Mouse (Mus musculus): ENCODE results near the gene Notch2.
A peak's percentile ranks its signal among the peaks of the same experiment; 100 is the strongest.

Notch2 gene

DNA sequence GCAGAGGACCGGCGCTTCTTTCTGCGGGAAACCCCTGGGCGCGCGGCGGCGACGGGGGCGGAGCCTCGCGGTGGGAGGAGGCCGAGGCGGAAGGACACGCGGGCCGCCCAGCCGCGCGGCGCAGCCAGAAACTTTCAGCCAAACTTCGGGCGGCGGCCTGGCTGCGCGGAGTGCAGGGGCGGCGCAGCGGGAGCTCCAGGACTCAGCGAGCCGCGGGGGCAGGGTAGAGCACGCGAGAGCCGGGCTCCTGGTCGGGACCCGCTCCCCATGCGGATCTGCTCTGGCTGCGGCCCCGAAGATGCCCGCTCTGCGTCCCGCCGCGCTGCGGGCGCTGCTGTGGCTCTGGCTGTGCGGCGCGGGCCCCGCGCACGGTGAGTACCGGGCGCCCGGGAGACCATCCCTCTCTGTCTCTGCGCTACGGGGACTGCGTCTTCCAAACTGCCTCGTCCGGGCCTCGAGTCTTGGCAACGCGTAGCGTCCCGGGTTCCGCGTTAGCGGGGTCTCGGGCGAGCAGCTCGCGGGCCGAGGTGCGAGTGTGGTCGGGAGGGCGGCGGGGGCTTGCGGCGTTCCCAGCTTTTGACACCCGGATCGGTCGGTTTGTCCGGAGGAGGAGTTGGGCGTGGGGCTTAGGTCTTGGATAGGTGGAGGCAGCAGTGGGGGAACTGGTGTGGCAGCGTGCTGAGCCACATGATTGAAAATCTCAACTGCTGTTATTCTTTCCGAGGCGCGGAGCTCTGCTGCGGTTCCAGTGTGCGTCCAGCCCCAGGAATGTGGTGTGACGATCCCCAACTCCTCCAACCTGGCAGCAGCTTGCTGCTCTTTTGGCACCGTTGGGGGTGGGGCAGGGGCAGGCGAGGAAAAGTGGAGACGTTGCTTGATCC, at the start of gene Notch2:
Gene Notch2 (plus strand): TSS at position 127 of the 881 bp plus-strand sequence.
- peak; percentile 94 for DNase-seq (ENCODE audit: low read depth, low spot score)

DNA sequence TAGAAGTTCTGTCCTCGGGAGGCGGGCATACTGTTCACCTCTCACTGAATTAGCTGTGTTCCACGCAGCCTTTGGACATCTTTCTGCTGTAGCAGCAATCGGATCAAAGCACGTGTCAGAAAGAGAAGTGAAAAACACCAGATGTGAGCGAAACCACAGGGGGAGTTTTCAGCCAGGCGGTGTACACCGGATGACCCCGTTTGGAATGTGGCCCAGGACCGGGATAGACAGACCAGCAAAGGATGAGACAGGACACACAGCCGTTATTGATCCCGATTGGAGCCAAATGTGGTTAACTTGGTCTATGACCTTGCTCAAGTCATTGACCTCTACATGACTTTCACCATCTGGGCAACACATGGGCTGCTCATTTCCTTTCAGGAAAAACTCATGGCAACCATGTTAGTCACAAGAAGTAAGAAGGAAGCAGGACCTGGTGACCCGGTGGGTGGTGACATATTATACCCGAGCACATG, 48.4 kb upstream of the Notch2 start:
- DNase-seq (ENCODE audit: low read depth, low spot score): peak; percentile 81

DNA sequence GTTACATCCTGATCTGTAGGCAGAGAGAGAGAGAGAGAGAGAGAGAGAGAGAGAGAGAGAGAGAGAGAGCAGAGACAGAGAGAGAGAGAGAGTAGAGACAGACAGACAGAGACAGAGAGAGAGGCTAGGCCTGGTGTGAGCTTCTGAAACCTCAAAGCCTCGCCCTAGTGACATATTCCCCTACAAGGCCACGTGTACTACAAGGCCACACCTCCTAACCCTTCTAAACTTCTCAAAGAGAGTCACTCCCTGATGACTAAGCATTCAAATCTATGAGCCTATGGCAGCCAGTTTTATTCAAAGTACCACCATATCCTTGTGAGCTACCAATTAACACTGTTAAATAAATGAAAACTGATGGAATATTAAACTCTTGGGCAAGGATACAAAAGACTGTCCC, 45.7 kb upstream of the Notch2 start:
- no peak for DNase-seq (ENCODE audit: low read depth, low spot score)

DNA sequence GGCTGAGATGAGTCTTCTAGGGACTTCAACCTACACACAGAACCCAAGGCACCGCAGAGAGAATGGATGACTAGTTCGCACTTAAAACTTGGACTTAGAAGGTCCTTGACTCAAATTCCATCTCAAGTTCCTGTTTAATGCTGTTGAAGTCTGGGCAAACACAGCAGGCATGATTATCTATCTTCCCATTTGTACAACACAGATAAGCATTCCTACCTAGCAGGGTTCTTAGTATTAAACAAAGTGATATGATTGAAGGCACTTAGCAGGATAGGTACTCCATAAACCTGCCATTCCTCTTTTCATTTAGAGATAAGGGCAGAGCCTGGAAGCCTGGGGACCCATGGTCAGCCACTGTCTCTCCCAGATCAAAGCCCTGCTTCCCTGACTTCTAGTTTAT, 45.1 kb upstream of the Notch2 start:
- DNase-seq (ENCODE audit: low read depth, low spot score): no peak

- no peak for DNase-seq (ENCODE audit: low read depth, low spot score)
Observed at GRCm38 (mm10) chr3:97969019-97969418, 44.3 kb upstream of the Notch2 start.

DNA sequence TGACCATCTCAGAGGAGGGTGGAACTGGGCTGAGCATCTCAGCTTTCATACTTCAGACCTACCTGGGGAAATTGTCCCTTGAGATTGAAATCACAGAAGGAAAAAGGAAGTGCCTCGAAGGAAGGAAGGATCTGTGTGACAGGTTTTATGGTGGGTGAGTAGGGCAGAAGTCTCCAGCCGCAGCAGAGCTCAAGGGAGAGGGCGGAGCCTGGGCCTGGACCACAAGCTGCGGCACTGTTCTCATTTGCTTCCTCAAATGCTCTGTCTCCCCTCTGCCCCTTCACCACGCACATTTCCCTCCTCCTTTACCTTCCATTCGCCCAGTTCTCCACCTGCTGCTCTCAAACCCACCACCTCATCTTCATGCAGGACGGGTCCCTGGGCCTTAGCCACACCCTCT, 42.2 kb upstream of the Notch2 start:
- DNase-seq (ENCODE audit: low read depth, low spot score): no peak

DNA sequence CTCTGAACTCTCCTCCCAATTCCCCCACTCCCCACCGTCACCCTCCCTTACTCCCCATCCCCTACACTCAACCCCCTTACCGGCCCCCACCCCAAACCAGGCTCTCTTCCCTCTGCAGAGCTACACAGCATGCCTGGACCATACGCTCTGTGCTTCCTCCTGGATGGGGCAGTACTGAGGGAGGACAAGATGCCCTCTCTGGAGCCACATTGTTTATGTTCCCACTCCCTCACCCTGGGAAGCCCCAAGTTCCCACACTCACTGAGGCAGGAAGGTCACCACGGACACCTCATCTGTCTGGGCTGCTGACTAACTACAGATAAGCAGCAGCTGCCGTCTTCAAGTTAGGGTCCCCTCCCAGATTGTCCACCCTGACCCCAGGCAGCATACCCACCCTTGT, 41.1 kb upstream of the Notch2 start:
- no peak for DNase-seq (ENCODE audit: low read depth, low spot score)

- DNase-seq (ENCODE audit: low read depth, low spot score): no peak
Observed at GRCm38 (mm10) chr3:97972707-97973106, 40.6 kb upstream of the Notch2 start.

GRCm38 (mm10) chr3:97973306-97973705, 40.0 kb upstream of the Notch2 start:
- DNase-seq (ENCODE audit: low read depth, low spot score): no peak

DNA sequence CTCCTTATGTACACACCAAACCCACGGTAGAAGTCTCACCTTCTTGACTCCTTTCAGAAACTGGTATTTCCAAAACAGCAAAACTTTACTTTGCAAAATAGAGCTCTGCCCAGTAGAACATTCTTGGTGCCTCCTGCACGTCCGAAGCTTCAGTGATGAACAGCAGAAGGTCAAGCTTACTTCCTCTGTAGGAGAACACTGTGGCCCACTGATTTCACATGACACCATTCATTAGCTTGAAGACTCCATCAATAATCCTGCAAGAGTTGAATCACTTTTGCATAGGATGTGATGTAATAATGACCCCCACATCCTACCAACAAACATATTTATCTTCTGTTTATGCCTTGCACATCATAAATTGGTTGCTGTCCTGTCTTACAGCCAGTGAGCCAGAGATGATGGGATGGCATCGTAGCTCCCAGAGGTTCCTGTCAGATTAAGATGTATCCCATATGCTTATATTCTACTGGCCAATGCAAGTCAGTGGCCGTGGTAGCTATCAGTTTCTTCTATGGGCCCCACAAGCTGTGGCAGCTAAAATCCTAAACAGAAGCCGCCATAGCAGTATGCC, 39.0 kb upstream of the Notch2 start:
- DNase-seq (ENCODE audit: low read depth, low spot score): no peak

DNA sequence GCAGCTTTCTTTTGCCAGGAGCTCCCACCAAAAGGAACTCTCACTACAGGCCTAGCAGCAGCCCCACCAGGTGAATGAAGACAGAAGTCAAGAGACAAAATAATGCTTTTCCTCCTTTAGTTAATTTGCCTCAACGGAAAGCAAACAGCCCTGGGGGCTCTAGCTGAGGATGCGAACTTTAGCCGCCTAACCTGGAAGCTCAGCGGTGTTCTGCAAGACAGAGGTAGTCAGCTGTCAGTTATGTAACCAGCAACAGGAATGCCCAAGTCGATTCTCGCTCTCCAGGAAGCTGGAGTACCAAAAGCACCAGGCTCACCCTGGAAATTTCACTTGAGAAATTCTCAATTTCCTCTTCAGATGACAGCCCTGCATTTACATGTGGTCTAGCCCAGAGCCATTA, 36.6 kb upstream of the Notch2 start:
- no peak for DNase-seq (ENCODE audit: low read depth, low spot score)

DNA sequence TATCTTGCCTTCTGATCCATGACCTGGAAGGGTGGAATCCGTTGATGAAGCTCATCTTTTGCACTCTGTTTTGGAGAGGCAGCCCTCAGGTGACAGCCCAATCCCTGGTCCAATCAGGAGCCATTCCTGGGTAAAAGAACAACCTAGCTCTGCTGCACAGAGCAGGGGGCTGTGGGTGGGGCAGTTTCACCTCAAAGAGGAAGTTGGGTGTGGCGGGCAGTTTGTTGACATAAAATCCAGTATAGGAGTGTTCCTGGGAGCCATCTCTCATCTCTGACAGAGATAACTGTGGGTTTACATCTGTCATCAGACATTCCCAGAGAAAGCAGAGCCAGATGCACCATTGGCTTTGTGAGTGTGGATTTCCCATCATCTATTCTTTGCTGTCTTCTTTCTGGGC, 34.6 kb upstream of the Notch2 start:
- no peak for DNase-seq (ENCODE audit: low read depth, low spot score)

DNA sequence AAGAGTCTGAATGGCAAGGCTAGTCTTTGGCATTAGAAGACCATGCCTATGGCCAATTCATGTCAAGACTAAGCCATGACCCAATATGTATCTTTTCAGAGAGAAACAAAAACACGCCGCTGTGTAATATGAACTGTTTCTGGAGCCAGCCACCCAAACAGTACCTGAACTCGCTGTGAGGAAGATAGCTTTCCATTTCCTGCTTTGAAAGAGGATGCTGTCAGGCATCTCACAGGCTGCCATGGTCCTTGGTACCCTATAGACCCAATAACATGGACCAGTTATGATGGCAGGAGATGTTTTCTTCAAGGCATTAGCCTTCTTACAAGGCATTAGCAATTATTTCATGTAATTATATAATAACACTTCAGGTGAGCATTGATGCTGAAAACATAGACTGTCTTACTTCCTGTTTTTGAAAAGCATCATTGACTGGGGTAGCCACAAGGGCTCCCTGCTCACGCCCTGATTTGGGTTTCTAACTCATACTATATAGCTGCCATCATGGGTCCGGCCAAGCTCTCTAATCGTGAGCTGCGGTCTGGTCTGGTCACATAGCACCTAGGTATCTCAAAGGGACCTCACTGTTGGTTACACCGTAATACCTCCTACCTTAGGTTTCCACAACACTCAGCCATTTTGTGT, 32.5 kb upstream of the Notch2 start:
- no peak for DNase-seq (ENCODE audit: low read depth, low spot score)

DNA sequence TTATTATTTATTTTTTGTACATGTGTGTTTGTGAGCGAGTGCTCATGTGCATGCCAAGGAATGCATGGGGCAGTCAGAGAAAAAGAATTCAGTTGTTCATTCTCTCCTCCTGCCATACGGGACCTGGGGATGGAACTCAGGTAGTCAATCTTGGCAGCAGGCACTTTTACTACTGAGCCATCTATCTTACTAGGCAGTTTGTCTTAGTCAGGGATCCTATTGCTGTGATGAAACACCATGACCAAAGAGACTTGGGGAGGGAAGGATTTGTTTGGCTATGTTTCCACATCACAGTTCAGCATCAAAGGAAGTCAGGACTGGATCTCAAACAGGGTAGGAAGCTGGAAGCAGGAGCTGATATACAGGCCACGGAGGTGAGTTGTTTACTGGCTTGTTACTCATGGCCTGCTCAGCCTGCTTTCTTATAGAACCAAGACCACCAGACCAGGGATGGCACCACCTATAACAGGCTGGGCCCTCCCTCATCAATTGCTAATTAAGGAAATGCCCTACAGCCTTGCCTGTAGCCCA, 31.9 kb upstream of the Notch2 start:
- DNase-seq (ENCODE audit: low read depth, low spot score): no peak

DNA sequence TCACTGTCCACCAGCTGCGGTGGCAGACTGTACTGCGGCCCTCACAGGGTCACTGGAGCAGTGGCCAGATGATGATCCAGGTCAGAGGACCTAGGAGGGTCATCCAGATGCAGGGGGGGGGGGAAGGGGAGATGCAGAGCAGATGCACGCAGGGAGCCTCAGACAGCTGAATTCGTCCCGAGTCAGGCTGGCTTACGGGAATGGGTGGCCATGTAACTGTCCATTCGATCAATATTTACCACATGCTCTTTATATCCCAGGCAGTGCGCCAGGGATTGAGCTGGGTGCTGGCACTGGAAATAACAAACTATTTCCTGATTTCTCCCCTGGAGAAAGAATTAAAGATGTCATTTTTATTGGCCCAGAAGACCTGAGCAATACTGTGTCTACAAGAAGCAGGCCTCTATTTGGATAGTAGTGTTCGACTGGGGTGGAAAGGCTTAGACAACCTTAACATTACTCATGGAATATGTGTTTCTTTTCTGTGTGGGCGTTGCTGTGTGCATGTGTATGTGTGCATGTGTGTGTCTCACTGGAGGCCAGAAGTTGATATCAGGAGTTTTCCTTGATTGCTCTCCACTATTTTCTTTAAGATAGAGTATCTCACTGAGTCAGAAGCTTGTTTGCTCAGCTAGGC, 28.3 kb upstream of the Notch2 start:
- no peak for DNase-seq (ENCODE audit: low read depth, low spot score)

DNA sequence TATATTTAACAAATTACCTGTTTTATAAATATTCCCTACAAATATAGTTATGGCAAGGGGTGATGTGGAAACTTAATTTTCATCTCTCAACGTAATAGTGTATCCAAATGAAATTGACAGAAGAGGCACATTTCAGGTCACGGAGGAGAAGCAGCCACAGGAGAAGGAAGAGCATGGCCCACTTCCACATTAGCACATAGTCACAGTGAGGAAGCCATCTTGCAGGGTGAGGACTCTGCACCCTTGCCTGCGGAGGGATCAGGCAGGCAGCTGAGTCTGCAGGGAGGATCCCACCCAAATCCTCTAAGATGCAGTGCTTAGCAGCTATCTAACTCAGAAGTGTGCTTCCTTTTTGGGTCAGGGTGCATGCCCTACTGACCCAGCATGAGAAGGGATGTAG, 27.6 kb upstream of the Notch2 start:
- no peak for DNase-seq (ENCODE audit: low read depth, low spot score)

GRCm38 (mm10) chr3:97987153-97987552, 26.2 kb upstream of the Notch2 start:
- DNase-seq (ENCODE audit: low read depth, low spot score): no peak

GRCm38 (mm10) chr3:97988756-97989155, 24.6 kb upstream of the Notch2 start:
- DNase-seq (ENCODE audit: low read depth, low spot score): no peak

DNA sequence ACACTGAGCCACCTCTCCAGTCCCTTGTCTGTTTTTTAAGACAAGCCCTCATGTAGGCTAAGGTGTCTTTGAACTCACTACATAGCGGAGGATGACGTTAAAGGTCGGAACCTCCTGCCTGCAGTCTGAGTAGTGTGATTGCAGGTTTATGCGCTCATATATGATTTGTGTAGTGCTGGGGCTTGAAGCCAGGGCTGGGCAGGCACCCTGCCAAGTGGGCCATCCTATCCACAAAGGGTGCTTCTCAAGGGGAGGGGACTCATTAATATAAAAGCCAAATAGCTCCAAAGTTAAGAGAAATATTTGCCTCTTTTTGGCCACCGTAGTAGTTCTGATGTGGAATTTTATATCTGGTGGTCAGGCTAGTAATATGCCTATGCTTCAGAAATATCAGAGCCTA, 22.8 kb upstream of the Notch2 start:
- no peak for DNase-seq (ENCODE audit: low read depth, low spot score)

DNA sequence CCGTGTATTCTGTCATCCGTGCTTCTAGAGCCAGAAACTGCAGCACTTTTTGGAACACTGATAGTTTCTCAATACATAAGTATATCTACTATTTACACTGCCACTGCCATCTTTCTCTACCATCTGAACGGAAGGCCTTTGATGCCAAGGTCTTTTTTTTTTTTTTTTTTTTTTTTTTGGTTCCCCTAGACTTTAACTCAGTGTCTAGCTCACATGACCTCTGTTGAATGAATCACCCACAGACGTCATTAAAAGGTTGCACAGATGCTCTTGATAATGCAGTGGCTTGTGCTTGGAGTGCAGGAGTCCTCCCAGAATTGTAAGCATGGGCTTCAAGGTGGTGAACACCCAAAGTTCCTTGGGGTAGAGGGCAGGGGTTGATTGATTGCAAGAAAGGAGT, 21.0 kb upstream of the Notch2 start:
- no peak for DNase-seq (ENCODE audit: low read depth, low spot score)

DNA sequence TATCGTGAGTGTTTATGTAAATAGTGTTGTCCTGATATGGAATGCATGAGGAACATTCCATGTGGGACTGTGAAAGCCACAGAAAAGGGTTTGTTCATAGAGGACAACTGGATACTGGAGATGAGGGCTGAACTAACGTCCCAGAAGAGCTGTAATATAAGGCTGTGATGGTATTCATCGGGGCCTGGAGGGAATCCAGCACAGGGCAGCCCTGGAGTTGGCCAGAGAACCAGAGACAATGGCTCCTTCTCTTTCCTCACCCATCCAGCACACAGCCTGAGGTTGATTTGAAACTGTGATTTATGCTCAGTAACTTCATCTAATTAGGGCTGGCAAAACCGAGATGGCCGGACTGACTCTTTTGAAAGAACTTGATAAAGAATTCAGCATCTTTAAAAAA, 20.1 kb upstream of the Notch2 start:
- no peak for DNase-seq (ENCODE audit: low read depth, low spot score)
